Mouse (Mus musculus): ENCODE measurements at regions not wholly inside any gene's neighbourhood (a gene's known extent, or its start where the extent isn't known, plus 50 kb on each side); places are given as distances from the start of the nearest gene placed in this dataset.
A peak's percentile ranks its signal among the peaks of the same experiment; 100 is the strongest.

GRCm38 (mm10) chr13:111309848-111310692 lies 55.3 kb downstream of the Actbl2 start:
- TF ChIP-seq GATA1 (IDR thresholded peaks at IDR 0.05; ENCODE audit: low read length), result no peak

GRCm38 (mm10) chr13:111310693-111311045 lies 55.9 kb downstream of the Actbl2 start:
- TF ChIP-seq GATA1 (IDR thresholded peaks at IDR 0.05; ENCODE audit: low read length), result no peak

GRCm38 (mm10) chr13:111323206-111323605 lies 68.4 kb downstream of the Actbl2 start:
- TF ChIP-seq GATA1 (IDR thresholded peaks at IDR 0.05; ENCODE audit: low read length), result no peak

- TF ChIP-seq GATA1 (IDR thresholded peaks at IDR 0.05; ENCODE audit: low read length), result no peak
Observed at GRCm38 (mm10) chr13:111326096-111326665, 71.4 kb downstream of the Actbl2 start.

GRCm38 (mm10) chr13:111333035-111333434 lies 78.2 kb downstream of the Actbl2 start:
- TF ChIP-seq GATA1 (IDR thresholded peaks at IDR 0.05; ENCODE audit: low read length), result no peak

GRCm38 (mm10) chr13:111333851-111334250 lies 79.0 kb downstream of the Actbl2 start:
- no peak for TF ChIP-seq GATA1 (IDR thresholded peaks at IDR 0.05; ENCODE audit: low read length)

- no peak for TF ChIP-seq GATA1 (IDR thresholded peaks at IDR 0.05; ENCODE audit: low read length)
Observed at GRCm38 (mm10) chr13:111334258-111335052, 79.6 kb downstream of the Actbl2 start.

GRCm38 (mm10) chr13:111344981-111345380 lies 90.2 kb downstream of the Actbl2 start:
- no peak for TF ChIP-seq GATA1 (IDR thresholded peaks at IDR 0.05; ENCODE audit: low read length)

GRCm38 (mm10) chr13:111345486-111346440 lies 91.0 kb downstream of the Actbl2 start:
- peak; percentile 96 for TF ChIP-seq GATA1 (IDR thresholded peaks at IDR 0.05; ENCODE audit: low read length)

- no peak for TF ChIP-seq GATA1 (IDR thresholded peaks at IDR 0.05; ENCODE audit: low read length)
Observed at GRCm38 (mm10) chr13:111356520-111357456, 102.0 kb downstream of the Actbl2 start.

- TF ChIP-seq GATA1 (IDR thresholded peaks at IDR 0.05; ENCODE audit: low read length), result no peak
Observed at GRCm38 (mm10) chr13:111361456-111361855, 106.6 kb downstream of the Actbl2 start.

GRCm38 (mm10) chr13:111363176-111363739 lies 108.4 kb downstream of the Actbl2 start:
- no peak for TF ChIP-seq GATA1 (IDR thresholded peaks at IDR 0.05; ENCODE audit: low read length)

- no peak for TF ChIP-seq GATA1 (IDR thresholded peaks at IDR 0.05; ENCODE audit: low read length)
Observed at GRCm38 (mm10) chr13:111366871-111367270, 112.1 kb downstream of the Actbl2 start.

GRCm38 (mm10) chr13:111367620-111368019 lies 112.8 kb downstream of the Actbl2 start:
- TF ChIP-seq GATA1 (IDR thresholded peaks at IDR 0.05; ENCODE audit: low read length), result no peak

All from G1E-ER4 (cell line).